Mouse (Mus musculus) kidney, postnatal 0 days (tissue): ENCODE data around the gene Ctsr. TPM values are rescaled to one million over a fixed set of nuclear protein-coding genes. Genes with fewer than 3 reads are reported as not detected.
"Not testable (repeated sequence)": the region's sequence is repeated elsewhere in the genome, so short reads cannot be mapped to it uniquely, and the experiment has no call there.

Experiments used
- ATAC-seq: fragments of 200-750 bp; cut with Nextera tagmentation; replicated peaks from 2 replicates; pipeline ENCODE4 v1.8.0; 2017; ENCODE audit warnings: low read depth, moderate number of reproducible peaks, moderate TSS enrichment, moderate library complexity; ENCODE audit not compliant: low FRiP score
- DNase-seq: peaks from one replicate; pipeline ENCODE4 v3.0.0-alpha.2; 2016; ENCODE audit warnings: low spot score
- H3K27ac ChIP-seq: fragments of 300-500 bp; sonication (generic); 2 replicates; pipeline ENCODE4 v1.5.1; 2014; ENCODE audit warnings: mild to moderate bottlenecking
- H3K27me3 ChIP-seq: fragments of 300-500 bp; sonication (generic); 2 replicates; pipeline ENCODE4 v1.6.1; 2014; ENCODE audit warnings: low read length, mixed read lengths; ENCODE audit not compliant: insufficient read depth
- H3K36me3 ChIP-seq: fragments of 300-500 bp; sonication (generic); 2 replicates; pipeline ENCODE4 v1.6.1; 2014; ENCODE audit warnings: low read length, mixed read lengths; ENCODE audit not compliant: insufficient read depth
- H3K4me1 ChIP-seq: fragments of 300-500 bp; sonication (generic); replicated peaks from 2 replicates; pipeline ENCODE4 v1.6.1; 2014; ENCODE audit warnings: antibody characterized with exemption, low read length, mixed read lengths; ENCODE audit not compliant: insufficient read depth
- H3K4me2 ChIP-seq: fragments of 300-500 bp; sonication (generic); 2 replicates; pipeline ENCODE4 v1.6.1; 2014; ENCODE audit warnings: mild to moderate bottlenecking, low read length, moderate library complexity, mixed read lengths
- H3K4me3 ChIP-seq: fragments of 300-500 bp; sonication (generic); replicated peaks from 2 replicates; pipeline ENCODE4 v1.5.1; 2014; ENCODE audit warnings: low read depth, low read length
- H3K9ac ChIP-seq: fragments of 300-500 bp; sonication (generic); 2 replicates; pipeline ENCODE4 v1.6.1; 2014; ENCODE audit warnings: low read depth, low read length
- H3K9me3 ChIP-seq: fragments of 300-500 bp; sonication (generic); replicated peaks from 2 replicates; pipeline ENCODE4 v1.6.1; 2016; ENCODE audit warnings: low read length, inconsistent platforms, mixed read lengths
- CTCF ChIP-seq: IDR thresholded peaks from 2 replicates; pipeline ENCODE4 v1.5.1; 2016; ENCODE audit warnings: antibody characterized with exemption, low read depth, mild to moderate bottlenecking, moderate library complexity
- WGBS: fragments of 180-500 bp; shearing (Covaris S2); extraction: QIAGEN DNeasy Blood & Tissue Kit; methylation state at CpG from one replicate; pipeline ENCODE4 v1.1.7; 2014; 5-methylcytosine and 5-hydroxymethylcytosine counted together
- polyA plus RNA-seq: library from polyadenylated mRNA; unstranded; fragments of >200 nt; fragmentation: Nextera tagmentation; extraction: Ambion mirVana; gene quantifications from 2 replicates; pipeline ENCODE4 v1.2.1, GENCODE M21; 2015

Ctsr gene
- polyA plus RNA-seq, result not detected in 2 replicates

DNA sequence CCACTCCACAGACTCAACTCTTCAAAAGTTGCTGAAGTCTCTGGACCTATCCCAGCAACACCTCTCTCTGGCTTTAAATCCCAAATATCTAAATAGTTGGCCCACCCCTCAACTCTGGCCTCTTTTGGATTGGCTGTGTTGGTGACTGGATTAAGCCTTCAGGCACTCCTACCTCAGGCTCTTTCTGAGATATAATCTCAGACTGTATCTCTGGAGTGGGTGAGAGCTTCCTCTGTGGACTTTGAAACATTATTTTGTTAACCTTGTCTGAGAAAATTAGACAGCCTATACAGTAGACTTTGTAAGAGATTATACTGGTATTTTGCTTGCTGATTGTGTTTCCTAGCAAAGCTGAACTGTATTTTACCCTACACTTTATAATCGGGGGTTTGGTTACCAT is at the start of gene Ctsr:
TSS of gene Ctsr (minus strand) at position 101 of the 400 bp plus-strand sequence.
- no peaks in the 10 kb centered on the region for H3K4me1 ChIP-seq
- DNase-seq (no peak), ATAC-seq (no peak)
- TF ChIP-seq CTCF, result no peak
- H3K9ac ChIP-seq, result no peak within 1 kb of the TSS
- no peak within 1 kb of the TSS for H3K4me3 ChIP-seq
- no peak within 1 kb of the TSS for H3K27ac ChIP-seq
- H3K36me3 ChIP-seq, result no peaks in the 10 kb centered on the region
- no peak within 1 kb of the TSS for H3K4me2 ChIP-seq
- 89% methylated on average over 1 of the region's 1 CpGs for WGBS
- H3K27me3 ChIP-seq, result no peaks in the 10 kb centered on the region
- H3K9me3 ChIP-seq, result no peaks in the 10 kb centered on the region

DNA sequence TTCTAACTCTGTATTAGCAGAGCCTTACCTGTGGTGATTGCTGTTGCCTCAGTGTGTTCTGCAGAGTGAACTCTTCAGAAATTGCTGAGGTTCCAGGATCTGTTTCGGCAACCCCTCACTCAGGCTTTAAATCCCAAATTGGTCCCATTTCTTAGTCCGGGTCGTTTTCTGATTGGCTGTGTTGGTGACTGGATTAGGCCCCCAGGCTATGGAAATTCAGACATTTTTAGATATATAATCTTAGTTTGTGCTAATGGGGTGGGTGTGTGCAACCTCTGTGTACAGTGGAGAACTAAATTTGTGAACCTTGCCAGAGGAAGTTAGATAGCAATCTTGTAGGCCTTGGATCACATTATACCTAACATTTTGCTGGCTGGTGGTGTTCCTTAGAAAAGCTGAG is 39.3 kb upstream of the Ctsr start, which contains the start of gene Cts6:
TSS of gene Cts6 (minus strand) at position 101 of the 400 bp plus-strand sequence.
- Histone ChIP-seq H3K4me2 (no peak within 1 kb of the TSS), H3K9me3 (no peaks in the 10 kb centered on the region), H3K27ac (no peak within 1 kb of the TSS), H3K4me3 (no peak within 1 kb of the TSS), H3K9ac (no peak within 1 kb of the TSS), H3K36me3 (no peaks in the 10 kb centered on the region), H3K27me3 (no peaks in the 10 kb centered on the region), H3K4me1 (no peaks in the 10 kb centered on the region)
- DNase-seq (no peak), ATAC-seq (no peak)
- TF ChIP-seq CTCF, result no peak
- 81% methylated on average over 3 of the region's 3 CpGs for WGBS

DNA sequence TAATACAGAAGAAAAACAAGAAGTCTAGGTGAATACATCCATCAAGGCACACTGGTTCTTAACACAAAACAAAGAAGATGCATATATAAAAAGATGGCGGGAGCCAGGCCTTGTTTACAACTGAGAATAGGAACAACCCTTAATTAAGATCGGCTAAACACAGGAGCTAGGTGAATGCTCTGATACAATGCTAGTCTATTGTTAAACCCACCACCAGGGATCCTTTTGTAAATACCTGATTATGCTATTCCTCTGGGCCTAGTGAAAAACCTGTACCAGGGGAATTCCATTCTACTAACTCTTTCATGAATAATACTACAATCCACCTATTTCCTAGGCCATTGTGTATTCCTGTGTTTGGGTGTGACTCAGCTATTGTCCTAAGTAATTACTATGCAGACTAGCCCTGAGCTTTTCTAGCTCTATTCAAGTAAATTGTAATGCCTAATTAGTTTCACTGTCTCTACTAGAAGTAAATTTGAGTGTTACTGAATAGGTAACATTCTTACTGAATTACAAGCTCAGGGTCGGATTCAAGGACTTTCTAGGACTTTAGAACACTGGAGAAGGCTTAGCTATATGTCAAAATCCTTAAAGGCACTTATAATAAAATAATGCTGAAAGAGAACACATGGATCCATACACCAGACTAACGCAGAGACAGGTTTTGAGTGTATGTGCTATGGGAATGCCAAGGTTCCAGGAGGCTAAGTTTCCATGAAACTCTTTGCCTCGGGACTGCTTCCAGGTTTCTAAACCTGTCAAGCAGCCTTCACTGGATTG is 21.3 kb upstream of the Ctsr start:
- not testable (repeated sequence) for ATAC-seq, DNase-seq, H3K4me3 ChIP-seq, H3K27me3 ChIP-seq, H3K9ac ChIP-seq, H3K9me3 ChIP-seq, H3K4me2 ChIP-seq, H3K27ac ChIP-seq, H3K36me3 ChIP-seq, H3K4me1 ChIP-seq
- 77% methylated on average over 5 of the region's 5 CpGs for WGBS

DNA sequence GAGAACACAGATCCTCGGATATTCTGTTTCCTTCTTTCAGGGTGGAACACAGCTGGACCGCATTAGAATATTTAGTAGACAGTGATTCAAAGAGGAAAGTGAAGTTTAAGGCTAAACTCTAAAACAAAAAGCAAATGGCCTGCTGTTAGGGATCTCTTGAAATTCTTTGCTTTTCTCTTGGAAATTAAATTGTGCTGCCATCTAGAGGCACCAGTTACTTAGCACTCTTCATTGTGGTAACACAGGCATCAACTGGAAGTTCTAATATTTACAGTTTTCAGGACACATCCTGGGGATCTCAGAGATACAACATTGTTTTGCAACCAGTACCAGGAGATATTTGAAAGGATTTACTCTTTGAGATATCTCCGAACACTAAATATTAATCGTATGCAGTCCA is 566 bp upstream of the Ctsr start:
- H3K36me3 ChIP-seq, result no peaks in the 10 kb centered on the region
- ATAC-seq (no peak), DNase-seq (no peak)
- no peak overlapping the region for H3K4me3 ChIP-seq
- 79% methylated on average over 4 of the region's 4 CpGs for WGBS
- no peak overlapping the region for H3K4me2 ChIP-seq
- H3K27ac ChIP-seq, result no peak overlapping the region
- H3K9ac ChIP-seq, result no peak overlapping the region
- no peaks in the 10 kb centered on the region for H3K27me3 ChIP-seq
- no peak for TF ChIP-seq CTCF
- no peaks in the 10 kb centered on the region for H3K4me1 ChIP-seq
- H3K9me3 ChIP-seq, result no peaks in the 10 kb centered on the region

Other genes with a start within 250 kb of the Ctsr start
- not detected in 2 replicates for gene Gm49393, start 228.7 kb downstream of the Ctsr start, polyA plus RNA-seq
- 0.66 and 2.6 TPM in 2 replicates for gene Gm49391, start 227.7 kb downstream of the Ctsr start, polyA plus RNA-seq
- 33.9 and 42.9 TPM in 2 replicates for gene Ctla2a, start 227.6 kb downstream of the Ctsr start, polyA plus RNA-seq
- gene Tpbpa, start 222.3 kb downstream of the Ctsr start, polyA plus RNA-seq, result not detected in 2 replicates
- not detected in 2 replicates for gene Ctsj, start 158.3 kb downstream of the Ctsr start, polyA plus RNA-seq
- not detected in 2 replicates for gene Ctsq, start 123.6 kb downstream of the Ctsr start, polyA plus RNA-seq
- gene Cts6, start 39.2 kb upstream of the Ctsr start, polyA plus RNA-seq, result not detected in 2 replicates
- not detected in 2 replicates for gene Cts8, start 91.1 kb upstream of the Ctsr start, polyA plus RNA-seq
- gene Gm49398, start 124.6 kb upstream of the Ctsr start, polyA plus RNA-seq, result not detected in 2 replicates
- gene Cts7, start 193.9 kb upstream of the Ctsr start, polyA plus RNA-seq, result not detected in 2 replicates